Mouse (Mus musculus): ENCODE measurements around the gene Adgrf5. TPM values are rescaled to one million over a fixed set of nuclear protein-coding genes. Genes with fewer than 3 reads are reported as not detected.

The Adgrf5 gene
- polyA plus RNA-seq, 3 experiments from 2014 or later = not detected

GRCm38 (mm10) chr17:43386331-43386730 is 26.1 kb downstream of the Adgrf5 start:
- no peak for ATAC-seq

- ATAC-seq = no peak
Measured at GRCm38 (mm10) chr17:43387171-43387570, 26.9 kb downstream of the Adgrf5 start.

- ATAC-seq = no peak
Measured at GRCm38 (mm10) chr17:43389256-43389655, 29.0 kb downstream of the Adgrf5 start.

GRCm38 (mm10) chr17:43392191-43392590 is 31.9 kb downstream of the Adgrf5 start:
- no peak for ATAC-seq

- ATAC-seq = no peak
Measured at GRCm38 (mm10) chr17:43393669-43394068, 33.4 kb downstream of the Adgrf5 start.

- ATAC-seq = no peak
Measured at GRCm38 (mm10) chr17:43395400-43396258, 35.4 kb downstream of the Adgrf5 start.

- ATAC-seq = no peak
Measured at GRCm38 (mm10) chr17:43398612-43399011, 38.4 kb downstream of the Adgrf5 start.

GRCm38 (mm10) chr17:43399151-43399550 is 38.9 kb downstream of the Adgrf5 start:
- ATAC-seq = no peak

GRCm38 (mm10) chr17:43400483-43400882 is 40.2 kb downstream of the Adgrf5 start:
- no peak for ATAC-seq

- ATAC-seq = no peak
Measured at GRCm38 (mm10) chr17:43403851-43404250, 43.6 kb downstream of the Adgrf5 start.

GRCm38 (mm10) chr17:43404408-43404807 is 44.2 kb downstream of the Adgrf5 start:
- ATAC-seq = no peak

- no peak for ATAC-seq
Measured at GRCm38 (mm10) chr17:43406321-43406720, 46.1 kb downstream of the Adgrf5 start.

- ATAC-seq = no peak
Measured at GRCm38 (mm10) chr17:43407548-43407947, 47.3 kb downstream of the Adgrf5 start.

- ATAC-seq = no peak
Measured at GRCm38 (mm10) chr17:43413182-43413581, 52.9 kb downstream of the Adgrf5 start.

GRCm38 (mm10) chr17:43419204-43419603 is 59.0 kb downstream of the Adgrf5 start:
- no peak for ATAC-seq

- no peak for ATAC-seq
Measured at GRCm38 (mm10) chr17:43420381-43420780, 60.1 kb downstream of the Adgrf5 start.

GRCm38 (mm10) chr17:43423953-43424352 is 63.7 kb downstream of the Adgrf5 start:
- ATAC-seq = no peak

GRCm38 (mm10) chr17:43431692-43432091 is 71.4 kb downstream of the Adgrf5 start:
- ATAC-seq = no peak

GRCm38 (mm10) chr17:43434485-43434884 is 74.2 kb downstream of the Adgrf5 start:
- no peak for ATAC-seq

- no peak for ATAC-seq
Measured at GRCm38 (mm10) chr17:43451216-43451615, 91.0 kb downstream of the Adgrf5 start.

- ATAC-seq = no peak
Measured at GRCm38 (mm10) chr17:43458598-43458997, 98.3 kb downstream of the Adgrf5 start.

GRCm38 (mm10) chr17:43459737-43460230 is 99.5 kb downstream of the Adgrf5 start:
- ATAC-seq = no peak

- no peak for ATAC-seq
Measured at GRCm38 (mm10) chr17:43460245-43461181, 100.3 kb downstream of the Adgrf5 start.
